Mouse (Mus musculus) left cerebral cortex, adult 18-20 months (tissue): ENCODE data around the gene Zcchc14. TPM values are rescaled to one million over a fixed set of nuclear protein-coding genes. Genes with fewer than 3 reads are reported as not detected.

Source experiments
- DNase-seq, 2 experiments: peaks; one replicate each; pipeline ENCODE4 v3.0.0; 2021 to 2022; ENCODE audit warnings: low spot score in 2 of 2, mixed read lengths in 1 of 2
- total RNA-seq, 2 experiments: library from RNA; stranded (reverse); gene quantifications; 2 replicates each; pipeline ENCODE4 v1.2.3; 2021

Gene Zcchc14
- total RNA-seq, 2 experiments from 2014 or later: 63.2 to 68.7 TPM

DNA sequence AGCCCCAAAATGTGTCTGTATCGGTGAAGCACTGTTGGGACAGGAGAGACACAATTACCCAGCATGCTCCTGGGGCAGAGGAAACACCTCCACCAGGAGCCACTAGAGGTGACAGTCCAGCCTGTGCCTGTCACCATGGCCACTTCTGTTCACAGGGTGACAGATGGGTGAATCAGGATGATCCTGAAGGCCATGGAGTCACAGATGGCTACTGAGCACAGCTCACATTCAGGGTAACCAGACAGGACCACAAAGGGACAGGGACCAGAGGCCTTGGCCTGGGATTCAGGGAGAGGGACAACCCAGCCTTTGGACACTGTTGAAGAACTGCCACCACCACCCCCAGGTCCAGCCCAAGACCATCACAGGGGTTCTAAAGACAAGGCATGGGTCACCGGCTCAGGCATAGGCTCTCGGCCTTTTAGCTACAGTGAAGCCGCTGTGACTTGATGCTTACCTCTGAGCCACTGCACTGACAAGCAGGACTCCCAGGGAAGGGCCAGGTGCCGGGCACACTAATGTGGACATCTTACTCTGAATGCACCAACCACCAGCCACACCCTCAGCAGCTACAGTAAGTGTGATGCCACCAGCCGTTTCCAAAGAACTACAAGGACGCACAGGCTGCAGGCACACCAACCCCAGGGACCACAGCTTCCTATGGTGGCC is 92.1 kb downstream of the Zcchc14 start:
- no peak for DNase-seq

DNA sequence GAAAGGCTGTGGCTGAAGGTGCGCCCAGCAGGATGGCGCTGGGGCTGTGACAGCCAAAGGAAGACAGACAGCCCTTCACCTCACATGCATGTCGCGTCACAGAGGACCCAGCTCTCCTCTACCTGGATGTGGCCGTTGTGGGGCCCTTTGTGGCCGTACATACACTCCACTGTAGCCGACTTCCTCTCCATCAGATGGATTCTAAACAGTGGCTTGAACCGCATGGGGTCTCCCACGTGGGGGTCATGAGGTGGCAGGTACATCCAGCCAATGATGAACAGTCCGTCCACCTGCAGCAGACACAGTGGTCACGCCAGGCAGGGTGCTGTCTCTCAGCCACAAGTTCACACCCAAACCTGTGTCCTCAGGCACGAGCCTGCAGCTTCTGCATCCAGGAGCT is 92.9 kb downstream of the Zcchc14 start:
- DNase-seq: no peak

DNA sequence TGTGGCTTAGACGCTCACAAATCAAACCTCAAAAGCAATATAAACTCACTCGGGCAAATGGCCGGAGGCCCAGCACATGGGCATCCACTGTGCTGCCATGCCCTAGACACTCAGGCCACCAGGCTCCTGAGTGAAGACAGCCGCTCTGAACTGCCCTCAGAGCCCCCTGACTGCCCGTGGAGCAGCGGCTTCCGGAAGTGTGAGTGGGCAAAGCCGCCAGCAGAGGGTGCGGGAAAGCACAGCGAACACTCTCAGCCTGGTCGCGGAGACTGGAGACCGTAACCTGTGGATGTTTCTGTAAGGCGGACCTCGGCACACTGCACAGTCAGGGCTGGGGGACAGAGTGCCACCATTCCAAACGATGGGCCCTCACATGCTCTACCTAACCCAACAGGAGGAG is 94.2 kb downstream of the Zcchc14 start:
- DNase-seq: no peak

DNA sequence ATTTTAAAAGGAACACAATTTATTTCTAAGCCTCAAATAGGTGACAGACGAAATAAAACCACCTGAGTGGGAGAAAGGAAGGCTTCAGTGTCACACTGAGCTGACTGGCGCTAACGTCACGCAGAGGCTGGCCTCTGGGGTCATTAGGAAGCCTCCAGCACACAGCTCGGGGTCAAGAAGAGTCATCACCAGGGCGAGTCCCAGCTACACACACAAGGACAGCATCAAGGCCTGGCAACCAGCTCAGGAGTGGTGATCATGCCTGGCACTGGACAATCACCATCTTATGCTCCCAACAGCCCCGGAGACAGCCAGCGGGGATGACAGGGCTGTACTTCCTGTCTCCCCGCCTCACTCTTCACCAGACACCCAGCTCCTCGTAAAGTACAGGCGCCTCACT is 95.0 kb downstream of the Zcchc14 start:
- no peak for DNase-seq

DNA sequence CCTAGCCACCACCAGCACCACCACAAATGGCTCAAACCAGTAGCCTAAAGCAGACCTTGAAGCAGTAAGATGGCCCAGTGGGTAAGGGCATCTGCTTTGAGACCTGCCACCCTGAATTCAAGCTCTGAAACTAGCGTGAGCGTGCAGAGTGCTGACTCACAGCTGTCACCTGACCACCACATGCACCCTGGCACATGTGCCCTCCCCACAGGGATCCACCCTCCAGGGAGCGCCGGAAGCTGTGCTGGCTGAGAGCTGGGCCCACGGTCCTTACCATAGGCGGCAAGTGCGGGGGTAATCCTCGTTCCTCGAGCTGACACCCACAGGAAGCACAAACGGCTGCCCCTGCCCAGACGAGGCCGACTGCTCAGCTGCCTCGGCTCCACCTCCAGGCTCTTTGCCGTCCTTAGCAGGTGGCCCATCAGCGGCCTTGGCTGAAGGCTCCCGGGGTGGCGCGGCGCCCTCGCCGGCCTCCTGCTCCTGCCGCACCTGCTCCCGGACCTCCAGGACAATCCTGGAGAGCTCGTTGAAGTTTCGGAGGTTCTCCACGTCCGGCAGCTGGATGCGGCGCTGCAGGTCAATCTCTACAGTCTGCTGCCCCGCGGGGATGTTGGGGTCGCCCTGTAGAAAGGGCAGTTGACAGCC is 98.7 kb downstream of the Zcchc14 start:
- DNase-seq: no peak

DNA sequence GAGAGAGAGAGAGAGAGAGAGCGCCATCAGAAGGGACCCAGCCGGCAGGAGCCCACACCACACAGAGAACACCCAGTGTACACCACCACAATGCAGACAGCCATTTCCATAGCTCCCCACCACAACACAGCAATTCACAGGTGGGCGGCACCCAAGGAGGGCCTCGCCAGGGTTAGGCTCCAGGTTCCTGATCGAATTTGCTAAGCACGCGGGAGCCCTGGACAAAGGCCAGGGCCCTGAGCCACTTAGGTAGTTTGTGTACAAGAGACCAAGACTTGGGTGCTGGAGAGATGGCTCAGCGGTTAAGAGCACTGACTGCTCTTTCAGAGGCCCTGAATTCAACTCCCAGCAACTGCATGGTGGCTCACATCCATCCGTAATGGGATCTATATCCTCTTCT is 100.2 kb downstream of the Zcchc14 start:
- no peak for DNase-seq

DNA sequence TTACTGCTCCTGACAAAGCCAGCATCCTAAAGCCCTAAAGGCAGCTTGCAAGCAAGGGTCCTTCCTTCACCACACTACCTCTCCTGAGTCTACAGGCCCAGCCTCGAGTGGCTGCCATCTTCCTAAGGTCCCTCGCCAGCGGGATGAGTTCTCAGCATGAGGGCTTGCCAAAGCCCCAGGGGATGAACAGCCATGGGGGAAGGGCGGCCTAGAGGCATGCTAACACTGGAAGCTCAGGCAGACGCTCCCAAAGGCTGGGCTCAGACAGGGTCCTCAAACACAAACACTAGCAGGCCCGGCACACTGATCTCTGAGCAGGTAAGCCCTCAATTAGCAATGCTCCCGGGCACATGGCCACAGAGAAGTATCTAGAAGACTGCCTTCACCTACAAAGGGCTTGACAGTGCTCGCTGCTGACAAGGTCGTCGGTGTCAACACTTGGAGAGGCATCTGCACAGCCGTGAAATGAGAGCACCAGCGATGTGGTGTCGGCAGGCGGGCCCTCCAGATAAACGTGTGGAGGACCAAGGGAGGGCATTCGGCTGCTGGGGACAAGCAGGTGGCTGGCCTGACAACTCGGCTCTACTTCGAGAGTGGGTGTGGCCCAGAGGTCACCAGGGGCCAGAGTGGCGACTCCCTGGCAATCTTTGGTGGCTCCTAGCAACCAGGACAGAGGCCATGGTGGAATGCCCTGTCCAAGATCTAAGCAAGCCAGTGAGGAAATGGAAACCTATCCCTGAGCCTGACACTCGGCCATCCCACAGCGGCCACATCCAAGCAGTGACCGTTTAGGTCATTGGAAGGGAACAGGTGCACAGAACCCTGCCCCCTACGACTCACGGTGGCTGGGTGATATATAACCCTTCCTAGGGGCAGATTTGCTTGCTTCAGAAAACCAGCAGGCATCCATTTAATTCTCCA is 101.4 kb downstream of the Zcchc14 start:
- no peak for DNase-seq

DNA sequence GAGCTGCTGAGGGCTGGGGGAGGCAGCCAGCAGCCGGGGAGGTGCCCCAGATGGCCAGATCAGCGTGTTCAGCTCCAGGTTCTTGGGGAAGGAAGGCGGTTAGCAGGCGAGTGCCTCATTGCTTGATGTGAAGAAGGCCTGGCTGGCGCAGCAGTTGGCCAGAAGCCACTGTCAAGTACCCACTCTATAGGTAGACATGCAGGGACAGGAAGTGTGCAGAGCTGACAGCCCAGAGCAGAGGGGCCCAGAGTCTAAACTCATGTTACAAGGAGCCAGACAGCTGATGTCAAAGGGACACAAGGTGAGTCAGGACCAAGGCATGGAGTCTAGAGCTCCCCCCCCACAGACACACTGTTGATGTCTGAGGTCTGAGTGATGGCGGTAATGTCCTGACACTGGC is 102.6 kb downstream of the Zcchc14 start:
- DNase-seq: no peak

Other genes with a start within 250 kb of the Zcchc14 start
- not detected for gene 1700018B08Rik, start 108.6 kb downstream of the Zcchc14 start, total RNA-seq
- gene Fbxo31, start 74.1 kb downstream of the Zcchc14 start, total RNA-seq: 100 to 1,000 TPM; 104 to 105 TPM
- 100 to 1,000 TPM; 187 to 190 TPM for gene Map1lc3b, start 62.5 kb downstream of the Zcchc14 start, total RNA-seq
- gene Jph3, start 76.7 kb upstream of the Zcchc14 start, total RNA-seq: 100 to 1,000 TPM; 271 to 301 TPM
- 10 to 100 TPM; 25.8 to 30.5 TPM for gene Klhdc4, start 176.7 kb upstream of the Zcchc14 start, total RNA-seq